Mouse (Mus musculus): Measurements from ENCODE around the gene Zswim3. TPM values are rescaled to one million over a fixed set of nuclear protein-coding genes. Genes with fewer than 3 reads are reported as not detected.
"Not testable (repeated sequence)": the region's sequence is repeated elsewhere in the genome, so short reads cannot be mapped to it uniquely, and the experiment has no call there.

Zswim3 gene
- polyA plus RNA-seq, 1 experiment from 2014 or later = 4.3 TPM

GRCm38 (mm10) chr2:164793236-164793635 is 11.7 kb upstream of the Zswim3 start:
- Histone ChIP-seq H3K9me3 (replicated peaks) (no peaks in the 10 kb centered on the region), H3K27me3 (no peaks in the 10 kb centered on the region), H3K27ac (replicated peaks) (peak overlapping the region; percentile 42; the same call in 1 of the 2 replicates), H3K9ac (no peak overlapping the region), H3K4me1 (replicated peaks) (peaks cover 30% of the 10 kb centered on the region), H3K4me2 (no peak overlapping the region), H3K36me3 (replicated peaks) (peaks cover 82% of the 10 kb centered on the region), H3K4me3 (replicated peaks) (no peak overlapping the region)
- ATAC-seq (ENCODE audit: insufficient read depth) = peak; percentile 17; the same call in 1 of the 2 replicates
- 85% methylated on average over 3 of the region's 3 CpGs for WGBS (ENCODE audit: insufficient replicate concordance)

- Histone ChIP-seq H3K36me3 (replicated peaks) (peaks cover 84% of the 10 kb centered on the region), H3K4me2 (no peak overlapping the region), H3K4me3 (replicated peaks) (no peak overlapping the region), H3K27me3 (no peaks in the 10 kb centered on the region), H3K9me3 (replicated peaks) (no peaks in the 10 kb centered on the region), H3K9ac (no peak overlapping the region), H3K27ac (replicated peaks) (peak overlapping the region; percentile 46; the same call in 1 of the 2 replicates), H3K4me1 (replicated peaks) (peaks cover 24% of the 10 kb centered on the region)
- ATAC-seq (ENCODE audit: insufficient read depth) = no peak
- 76% methylated on average over 2 of the region's 2 CpGs for WGBS (ENCODE audit: insufficient replicate concordance)
Measured at GRCm38 (mm10) chr2:164793772-164794171, 11.1 kb upstream of the Zswim3 start.

DNA sequence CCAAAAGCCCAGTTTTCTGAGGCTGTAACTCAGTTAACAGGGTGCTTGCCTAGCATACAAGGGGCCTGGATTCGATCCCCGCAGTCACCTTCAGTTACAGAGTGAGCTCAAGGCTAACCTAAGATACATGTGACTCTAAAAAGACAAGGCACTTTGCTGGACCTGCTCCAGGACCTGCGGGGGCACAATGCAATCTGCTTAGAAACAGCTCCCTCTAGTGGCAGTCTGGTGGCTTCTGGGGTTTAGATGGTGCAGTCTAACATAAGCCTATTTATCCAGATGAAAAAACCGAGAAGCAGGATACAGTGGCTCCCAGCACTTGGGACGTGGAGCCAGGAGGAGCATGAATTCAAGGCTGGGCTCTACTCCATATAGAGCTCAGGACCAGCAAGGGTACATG is 10.6 kb upstream of the Zswim3 start:
- H3K27ac ChIP-seq (replicated peaks) = no peak overlapping the region
- no peak overlapping the region for H3K4me2 ChIP-seq
- no peaks in the 10 kb centered on the region for H3K27me3 ChIP-seq
- H3K4me1 ChIP-seq (replicated peaks) = peaks cover 21% of the 10 kb centered on the region
- peak; percentile 49 for ATAC-seq (ENCODE audit: insufficient read depth)
- WGBS (ENCODE audit: insufficient replicate concordance) = 28% methylated on average over 5 of the region's 5 CpGs
- H3K9ac ChIP-seq = no peak overlapping the region
- no peak overlapping the region for H3K4me3 ChIP-seq (replicated peaks)
- H3K36me3 ChIP-seq (replicated peaks) = peaks cover 85% of the 10 kb centered on the region
- H3K9me3 ChIP-seq (replicated peaks) = no peaks in the 10 kb centered on the region

DNA sequence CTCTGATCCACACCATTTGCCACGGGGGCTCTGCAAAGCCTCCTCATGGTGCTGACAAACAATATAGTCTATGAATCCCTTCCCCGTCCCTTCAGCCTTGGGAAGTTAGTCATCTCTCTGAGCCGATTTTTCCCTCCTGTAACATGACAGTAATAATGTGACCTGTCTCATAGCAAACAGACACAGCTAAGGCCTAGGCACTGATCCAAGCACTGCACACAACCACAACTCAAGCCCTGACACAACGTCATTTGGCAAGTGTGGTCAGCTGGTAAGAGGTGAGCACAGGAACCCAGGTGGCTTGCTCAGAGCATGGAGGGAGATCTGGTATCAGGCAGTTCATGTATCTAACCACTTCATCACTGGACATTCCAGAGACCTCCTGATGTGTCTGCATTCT is 9.0 kb upstream of the Zswim3 start:
- Histone ChIP-seq H3K4me3 (replicated peaks) (no peak overlapping the region), H3K27ac (replicated peaks) (no peak overlapping the region), H3K9me3 (replicated peaks) (no peaks in the 10 kb centered on the region), H3K9ac (no peak overlapping the region), H3K4me1 (replicated peaks) (peaks cover 14% of the 10 kb centered on the region), H3K27me3 (no peaks in the 10 kb centered on the region), H3K4me2 (no peak overlapping the region), H3K36me3 (replicated peaks) (peaks cover 93% of the 10 kb centered on the region)
- 73% methylated on average over 4 of the region's 4 CpGs for WGBS (ENCODE audit: insufficient replicate concordance)
- ATAC-seq (ENCODE audit: insufficient read depth) = no peak

- WGBS (ENCODE audit: insufficient replicate concordance) = 59% methylated on average over 6 of the region's 6 CpGs
- not testable (repeated sequence) for H3K9me3 ChIP-seq (replicated peaks); H3K9ac ChIP-seq; H3K4me2 ChIP-seq; H3K27me3 ChIP-seq; H3K4me3 ChIP-seq (replicated peaks); H3K27ac ChIP-seq (replicated peaks); ATAC-seq (ENCODE audit: insufficient read depth)
- Histone ChIP-seq H3K4me1 (replicated peaks) (peaks cover 14% of the 10 kb centered on the region), H3K36me3 (replicated peaks) (peaks cover 88% of the 10 kb centered on the region)
Measured at GRCm38 (mm10) chr2:164798554-164798953, 6.3 kb upstream of the Zswim3 start.

GRCm38 (mm10) chr2:164800252-164801004 is 4.5 kb upstream of the Zswim3 start:
- Histone ChIP-seq H3K27me3 (no peaks in the 10 kb centered on the region), H3K4me1 (replicated peaks) (peaks cover 19% of the 10 kb centered on the region), H3K36me3 (replicated peaks) (peaks cover 70% of the 10 kb centered on the region), H3K27ac (replicated peaks) (no peak overlapping the region), H3K4me3 (replicated peaks) (no peak overlapping the region), H3K4me2 (no peak overlapping the region), H3K9ac (no peak overlapping the region), H3K9me3 (replicated peaks) (no peaks in the 10 kb centered on the region)
- no peak for ATAC-seq (ENCODE audit: insufficient read depth)
- WGBS (ENCODE audit: insufficient replicate concordance) = 80% methylated on average over 13 of the region's 13 CpGs

- H3K27me3 ChIP-seq = no peaks in the 10 kb centered on the region
- no peaks in the 10 kb centered on the region for H3K9me3 ChIP-seq (replicated peaks)
- peak overlapping the region; percentile 89 for H3K9ac ChIP-seq
- peaks cover 44% of the 10 kb centered on the region for H3K36me3 ChIP-seq (replicated peaks)
- peaks cover 39% of the 10 kb centered on the region for H3K4me1 ChIP-seq (replicated peaks)
- WGBS (ENCODE audit: insufficient replicate concordance) = 72% methylated on average over 16 of the region's 16 CpGs
- peak overlapping the region; percentile 92 for H3K4me3 ChIP-seq (replicated peaks)
- no peak for ATAC-seq (ENCODE audit: insufficient read depth)
- peak overlapping the region; percentile 90 for H3K27ac ChIP-seq (replicated peaks)
- peak overlapping the region; percentile 78 for H3K4me2 ChIP-seq
Measured at GRCm38 (mm10) chr2:164803201-164803920, 1.5 kb upstream of the Zswim3 start.

DNA sequence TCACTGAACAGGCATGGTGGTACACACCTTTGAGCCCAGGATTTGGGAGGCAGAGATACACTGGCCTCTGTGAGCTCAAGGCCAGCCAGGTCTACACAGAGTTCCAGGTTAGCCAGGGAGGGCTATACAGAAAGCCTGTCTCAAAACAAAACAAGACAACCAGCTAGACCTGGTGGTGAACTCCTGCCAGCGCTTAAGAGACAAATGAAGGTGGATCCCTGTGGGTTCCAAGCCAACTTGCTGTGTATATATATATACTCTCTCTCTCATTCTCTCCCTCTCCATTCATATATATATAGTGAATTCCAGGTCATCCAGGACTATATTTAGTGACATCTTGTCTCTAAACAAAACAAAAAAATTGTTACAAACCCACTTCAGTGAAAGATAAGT is 981 bp upstream of the Zswim3 start:
- 48% methylated on average over 1 of the region's 1 CpGs for WGBS (ENCODE audit: insufficient replicate concordance)
- Histone ChIP-seq H3K9me3 (replicated peaks) (no peaks in the 10 kb centered on the region), H3K4me3 (replicated peaks) (peak overlapping the region; percentile 92), H3K27me3 (no peaks in the 10 kb centered on the region), H3K4me1 (replicated peaks) (peaks cover 39% of the 10 kb centered on the region), H3K36me3 (replicated peaks) (peaks cover 43% of the 10 kb centered on the region), H3K27ac (replicated peaks) (peak overlapping the region; percentile 90), H3K9ac (peak overlapping the region; percentile 89), H3K4me2 (peak overlapping the region; percentile 78)
- no peak for ATAC-seq (ENCODE audit: insufficient read depth)

DNA sequence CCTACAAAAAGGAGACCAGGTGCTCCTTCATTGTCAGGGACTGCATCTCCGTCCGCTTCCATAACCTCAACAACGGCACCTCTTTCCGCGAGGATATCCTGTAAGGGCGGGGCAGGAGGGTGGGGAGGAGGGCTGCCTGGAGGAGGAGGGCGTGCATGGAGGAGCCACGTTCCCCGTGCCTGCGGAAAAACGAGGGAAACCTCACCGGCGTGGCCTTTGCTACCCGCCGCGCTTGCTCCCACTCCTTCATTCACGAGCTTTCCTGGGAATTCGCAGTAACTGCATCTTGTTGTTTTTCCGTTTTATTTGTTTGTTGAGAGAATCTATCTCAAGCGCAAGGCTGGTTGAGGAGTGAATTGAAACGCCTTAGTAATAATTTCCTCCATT is 427 bp downstream of the Zswim3 start:
- Histone ChIP-seq H3K9ac (peak overlapping the region; percentile 75), H3K4me3 (replicated peaks) (peak overlapping the region; percentile 92), H3K9me3 (replicated peaks) (no peaks in the 10 kb centered on the region), H3K36me3 (replicated peaks) (peaks cover 40% of the 10 kb centered on the region), H3K27ac (replicated peaks) (peak overlapping the region; percentile 99), H3K27me3 (no peaks in the 10 kb centered on the region), H3K4me1 (replicated peaks) (peaks cover 39% of the 10 kb centered on the region), H3K4me2 (peak overlapping the region; percentile 91)
- ATAC-seq (ENCODE audit: insufficient read depth) = peak; percentile 79
- under 1% methylated on average over 21 of the region's 21 CpGs for whole genome bisulfite sequencing (ENCODE audit: insufficient replicate concordance)

GRCm38 (mm10) chr2:164806614-164807013 is 1.7 kb downstream of the Zswim3 start:
- H3K4me3 ChIP-seq (replicated peaks) = peak overlapping the region; percentile 92; the same call in 1 of the 2 replicates
- peaks cover 39% of the 10 kb centered on the region for H3K4me1 ChIP-seq (replicated peaks)
- H3K27me3 ChIP-seq = no peaks in the 10 kb centered on the region
- no peak overlapping the region for H3K9ac ChIP-seq
- 70% methylated on average over 7 of the region's 7 CpGs for WGBS (ENCODE audit: insufficient replicate concordance)
- H3K36me3 ChIP-seq (replicated peaks) = peaks cover 28% of the 10 kb centered on the region
- no peak for ATAC-seq (ENCODE audit: insufficient read depth)
- 0 out of 2 replicates have a peak overlapping the region, but pooled peaks have one; percentile 24 for H3K27ac ChIP-seq (replicated peaks)
- H3K9me3 ChIP-seq (replicated peaks) = no peaks in the 10 kb centered on the region
- peak overlapping the region; percentile 91 for H3K4me2 ChIP-seq

GRCm38 (mm10) chr2:164813557-164813956 is 8.7 kb downstream of the Zswim3 start:
- Histone ChIP-seq H3K4me2 (no peak overlapping the region), H3K36me3 (replicated peaks) (peaks cover 24% of the 10 kb centered on the region), H3K4me1 (replicated peaks) (peaks cover 32% of the 10 kb centered on the region), H3K9ac (no peak overlapping the region), H3K9me3 (replicated peaks) (no peaks in the 10 kb centered on the region), H3K27me3 (no peaks in the 10 kb centered on the region), H3K27ac (replicated peaks) (no peak overlapping the region), H3K4me3 (replicated peaks) (no peak overlapping the region)
- ATAC-seq (ENCODE audit: insufficient read depth) = no peak
- WGBS (ENCODE audit: insufficient replicate concordance) = 70% methylated on average over 2 of the region's 2 CpGs
